Mouse (Mus musculus) limb, embryonic 12.5 days (tissue): ENCODE results near the gene Cd8a. TPM values are rescaled to one million over a fixed set of nuclear protein-coding genes. Genes with fewer than 3 reads are reported as not detected.

Experiments
- ATAC-seq: fragments of 200-750 bp; cut with Nextera tagmentation; 2 replicates; pipeline ENCODE4 v1.8.0; 2017; ENCODE audit warnings: low read depth, moderate TSS enrichment; ENCODE audit not compliant: insufficient number of reproducible peaks, insufficient read depth, low FRiP score, low TSS enrichment
- H3K27ac ChIP-seq: fragments of 300-500 bp; sonication (generic); 2 replicates; pipeline ENCODE4 v1.5.1; 2016; ENCODE audit warnings: mild to moderate bottlenecking, moderate library complexity
- H3K27me3 ChIP-seq: fragments of 300-500 bp; sonication (generic); 2 replicates; pipeline ENCODE4 v1.6.1; 2016; ENCODE audit warnings: mild to moderate bottlenecking, moderate library complexity
- H3K36me3 ChIP-seq: fragments of 300-500 bp; sonication (generic); 2 replicates; pipeline ENCODE4 v1.6.1; 2016; ENCODE audit warnings: mild to moderate bottlenecking, moderate library complexity
- H3K4me1 ChIP-seq: fragments of 300-500 bp; sonication (generic); replicated peaks from 2 replicates; pipeline ENCODE4 v1.6.1; 2016
- H3K4me2 ChIP-seq: fragments of 300-500 bp; sonication (generic); 2 replicates; pipeline ENCODE4 v1.6.1; 2016; ENCODE audit warnings: mild to moderate bottlenecking, moderate library complexity
- H3K4me3 ChIP-seq: fragments of 300-500 bp; sonication (generic); replicated peaks from 2 replicates; pipeline ENCODE4 v1.5.1; 2016; ENCODE audit warnings: mild to moderate bottlenecking
- H3K9ac ChIP-seq: fragments of 300-500 bp; sonication (generic); replicated peaks from 2 replicates; pipeline ENCODE4 v1.6.1; 2016; ENCODE audit warnings: mild to moderate bottlenecking, moderate library complexity
- H3K9me3 ChIP-seq: fragments of 300-500 bp; sonication (generic); 2 replicates; pipeline ENCODE4 v1.6.1; 2016; ENCODE audit warnings: mild to moderate bottlenecking, moderate library complexity
- WGBS: fragments of 180-500 bp; shearing (Covaris S2); methylation state at CpG from one replicate; pipeline ENCODE4 v1.1.7; 2016; 5-methylcytosine and 5-hydroxymethylcytosine counted together
- polyA plus RNA-seq: library from polyadenylated mRNA; unstranded; fragments of >200 nt; fragmentation: Nextera tagmentation; extraction: Ambion mirVana; gene quantifications from 2 replicates; pipeline ENCODE4 v1.2.1, GENCODE M21; 2016

Gene Cd8a
- polyA plus RNA-seq, 1 experiment from 2014 or later, result 0.06 TPM

DNA sequence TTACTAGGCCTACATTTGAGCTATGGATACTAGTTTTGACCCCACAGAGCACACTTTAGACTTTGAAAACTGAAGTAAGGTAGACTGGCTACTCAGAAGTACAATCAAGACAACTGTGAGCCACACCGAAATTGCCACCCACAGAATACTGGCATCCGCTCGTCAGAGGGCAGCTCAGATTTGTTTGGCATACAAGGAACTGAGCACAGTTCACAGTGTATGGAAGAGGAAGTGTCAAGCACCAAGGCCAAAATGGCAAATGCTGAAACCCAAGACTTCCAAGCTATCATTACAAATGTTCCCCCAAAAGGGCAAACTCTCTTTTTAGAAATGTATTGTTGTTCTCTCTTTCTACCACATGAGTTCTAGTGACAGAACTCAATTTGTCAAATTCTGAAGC lies 42.2 kb downstream of the Cd8a start:
- Histone ChIP-seq H3K4me1 (no peaks in the 10 kb centered on the region), H3K4me2 (no peak overlapping the region), H3K36me3 (peaks cover 37% of the 10 kb centered on the region), H3K9me3 (no peaks in the 10 kb centered on the region), H3K27ac (no peak overlapping the region), H3K4me3 (no peak overlapping the region), H3K27me3 (no peaks in the 10 kb centered on the region), H3K9ac (no peak overlapping the region)
- WGBS, result 92% methylated on average over 3 of the region's 3 CpGs
- ATAC-seq, result no peak

DNA sequence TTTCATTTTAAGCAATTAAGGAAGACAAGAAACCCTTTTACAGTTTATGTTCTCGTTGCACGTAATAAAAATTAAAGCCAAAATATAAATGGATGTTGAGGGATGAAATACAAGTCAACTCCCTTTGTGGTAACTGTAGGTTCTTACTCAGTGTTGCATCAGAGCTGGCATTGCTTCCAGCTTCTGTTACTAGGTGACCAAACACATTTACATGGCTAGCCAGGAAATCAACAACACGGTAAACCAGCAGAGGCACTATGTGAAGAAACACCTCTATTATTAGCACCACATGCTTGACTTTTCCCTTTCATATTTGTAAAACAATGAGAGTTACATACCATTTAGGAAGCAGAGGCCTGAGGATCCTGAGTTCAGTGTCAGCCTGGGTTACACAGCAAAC lies 45.6 kb downstream of the Cd8a start:
- WGBS, result 90% methylated on average over 3 of the region's 3 CpGs

DNA sequence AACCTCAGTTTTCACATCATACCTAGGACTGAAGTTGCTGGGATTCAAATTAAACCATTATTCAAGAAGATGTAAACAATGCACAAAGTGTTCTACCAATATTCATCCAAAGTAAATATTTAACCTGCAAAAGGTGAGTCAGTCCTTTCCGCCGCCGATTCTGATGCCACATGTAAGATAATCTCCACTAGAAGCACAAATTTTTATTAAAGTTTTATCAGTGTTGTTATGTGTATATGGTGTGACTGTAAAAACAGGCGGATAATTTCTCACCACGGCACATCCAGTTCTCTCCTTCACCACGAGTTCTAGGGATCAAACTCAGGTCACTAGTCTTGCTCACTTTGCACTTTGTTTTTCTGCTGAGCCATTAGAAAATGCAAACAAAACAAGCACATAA lies 47.6 kb downstream of the Cd8a start:
- Histone ChIP-seq H3K27ac (no peak overlapping the region), H3K4me2 (no peak overlapping the region), H3K27me3 (no peaks in the 10 kb centered on the region), H3K4me1 (no peaks in the 10 kb centered on the region), H3K9me3 (no peaks in the 10 kb centered on the region), H3K36me3 (peaks cover 13% of the 10 kb centered on the region; the same call in 1 of the 2 replicates), H3K4me3 (no peak overlapping the region), H3K9ac (no peak overlapping the region)
- whole genome bisulfite sequencing, result 91% methylated on average over 6 of the region's 6 CpGs
- no peak for ATAC-seq

More for the DNA sequence above, 45.6 kb downstream of the Cd8a start:
- Histone ChIP-seq H3K27ac (no peak overlapping the region), H3K27me3 (no peaks in the 10 kb centered on the region), H3K4me1 (no peaks in the 10 kb centered on the region), H3K9me3 (no peaks in the 10 kb centered on the region), H3K4me3 (no peak overlapping the region), H3K4me2 (no peak overlapping the region), H3K9ac (no peak overlapping the region), H3K36me3 (peaks cover 20% of the 10 kb centered on the region; the same call in 1 of the 2 replicates)
- no peak for ATAC-seq

DNA sequence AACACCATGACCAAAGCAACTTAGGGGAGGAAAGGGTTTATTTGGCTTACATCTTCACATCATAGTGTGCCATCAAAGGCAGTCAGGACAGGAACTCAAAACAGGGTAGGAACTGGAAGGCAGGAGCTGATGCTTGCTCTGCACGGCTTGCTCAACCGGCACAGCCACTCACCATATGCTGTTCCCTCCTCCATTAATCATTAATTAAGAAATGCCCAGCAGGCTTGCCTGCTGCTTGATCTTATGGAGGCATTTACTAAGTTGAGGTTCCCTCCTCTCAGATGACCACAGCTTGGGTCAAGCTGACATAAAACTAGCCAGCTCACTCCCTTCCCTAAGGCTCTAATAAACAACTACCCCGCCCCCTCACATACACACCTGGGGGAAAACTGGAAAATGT lies 48.9 kb downstream of the Cd8a start:
- no peaks in the 10 kb centered on the region for H3K27me3 ChIP-seq
- WGBS, result 75% methylated on average over 3 of the region's 3 CpGs
- H3K36me3 ChIP-seq, result peaks cover 22% of the 10 kb centered on the region
- no peak for ATAC-seq
- no peak overlapping the region for H3K27ac ChIP-seq
- no peak overlapping the region for H3K4me3 ChIP-seq
- no peak overlapping the region for H3K9ac ChIP-seq
- H3K9me3 ChIP-seq, result no peaks in the 10 kb centered on the region
- no peaks in the 10 kb centered on the region for H3K4me1 ChIP-seq
- H3K4me2 ChIP-seq, result no peak overlapping the region

DNA sequence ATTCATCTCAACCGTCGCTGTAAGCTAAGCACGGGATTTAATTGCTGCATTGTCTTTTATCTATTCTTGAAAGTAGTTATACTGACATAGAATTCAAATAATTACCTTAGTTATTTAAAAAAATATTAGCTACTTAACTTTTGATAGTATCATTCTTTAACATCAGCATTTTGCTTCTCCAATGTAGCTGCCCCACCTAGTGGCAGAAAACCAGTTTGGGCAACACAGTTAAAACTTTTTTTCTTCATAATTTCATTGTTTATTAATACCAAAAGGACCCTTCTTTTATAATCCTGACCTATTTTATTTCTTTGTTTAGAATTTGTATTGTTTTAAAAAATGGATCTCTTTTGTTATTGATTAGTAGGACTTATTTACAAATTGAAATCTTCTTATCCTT lies 49.9 kb downstream of the Cd8a start:
- no peak overlapping the region for H3K4me2 ChIP-seq
- H3K9ac ChIP-seq, result no peak overlapping the region
- no peaks in the 10 kb centered on the region for H3K9me3 ChIP-seq
- no peak for ATAC-seq
- no peaks in the 10 kb centered on the region for H3K27me3 ChIP-seq
- H3K4me1 ChIP-seq, result no peaks in the 10 kb centered on the region
- no peak overlapping the region for H3K27ac ChIP-seq
- no peak overlapping the region for H3K4me3 ChIP-seq
- WGBS, result 96% methylated on average over 3 of the region's 3 CpGs
- peaks cover 26% of the 10 kb centered on the region for H3K36me3 ChIP-seq

DNA sequence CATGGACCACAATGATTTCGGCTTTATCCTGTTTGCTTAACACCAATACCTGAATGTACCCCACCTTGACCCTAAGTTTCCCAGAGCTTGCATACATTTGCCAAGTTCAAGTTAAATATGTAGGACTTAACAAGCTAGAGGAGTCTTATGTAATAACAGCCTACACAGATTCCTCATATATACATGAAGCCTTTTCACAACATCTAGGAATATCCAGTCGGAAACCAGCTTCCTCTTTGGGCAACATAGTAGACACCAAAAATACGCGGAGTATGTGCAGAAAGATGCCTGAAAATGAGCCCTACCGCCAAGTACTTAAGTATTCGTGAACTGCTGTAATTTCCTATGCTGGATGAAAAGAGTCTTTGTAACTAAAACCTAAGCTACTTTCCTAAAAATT lies 52.5 kb downstream of the Cd8a start:
- WGBS, result 94% methylated on average over 6 of the region's 6 CpGs
- H3K36me3 ChIP-seq, result peaks cover 27% of the 10 kb centered on the region
- H3K9ac ChIP-seq, result no peak overlapping the region
- H3K4me3 ChIP-seq, result no peak overlapping the region
- no peaks in the 10 kb centered on the region for H3K9me3 ChIP-seq
- H3K27me3 ChIP-seq, result no peaks in the 10 kb centered on the region
- H3K4me1 ChIP-seq, result no peaks in the 10 kb centered on the region
- H3K27ac ChIP-seq, result no peak overlapping the region
- ATAC-seq, result no peak
- H3K4me2 ChIP-seq, result no peak overlapping the region

DNA sequence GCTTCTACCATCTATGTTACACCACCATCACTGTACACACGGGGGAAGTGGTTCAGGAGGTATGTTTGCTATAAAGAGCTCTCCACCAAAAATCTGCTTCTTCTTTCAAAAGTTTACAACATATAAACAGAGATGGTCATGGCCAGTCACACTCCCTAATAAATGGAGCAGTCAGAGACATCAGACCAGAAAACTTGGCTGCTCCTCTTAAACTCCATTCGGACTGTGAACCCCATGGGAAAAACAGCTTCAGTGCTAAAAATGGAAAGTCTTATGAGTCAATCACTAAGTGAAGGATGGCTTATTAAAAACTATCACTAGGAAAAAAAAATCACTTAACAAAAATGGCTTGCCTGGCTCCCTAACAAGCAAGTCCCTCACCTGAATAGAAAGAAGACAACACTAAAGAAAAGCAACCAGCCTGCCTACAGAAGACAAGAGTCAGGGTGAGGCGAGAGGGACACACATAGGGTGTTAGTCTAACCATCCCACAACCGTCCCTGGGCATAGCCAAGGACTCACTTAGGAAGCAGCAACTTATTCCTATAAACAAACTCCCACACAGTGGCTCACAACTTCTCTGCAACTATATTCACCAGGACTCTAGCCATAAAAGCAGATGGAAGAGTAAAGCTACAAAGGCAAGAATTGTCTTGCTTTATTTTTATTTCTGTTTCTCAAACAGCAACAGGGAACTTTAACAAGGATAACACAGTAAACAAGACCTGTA lies 54.9 kb downstream of the Cd8a start:
- Histone ChIP-seq H3K4me1 (peaks cover 11% of the 10 kb centered on the region), H3K4me3 (no peak overlapping the region), H3K9me3 (no peaks in the 10 kb centered on the region), H3K4me2 (no peak overlapping the region), H3K27me3 (no peaks in the 10 kb centered on the region), H3K27ac (no peak overlapping the region), H3K36me3 (peaks cover 27% of the 10 kb centered on the region), H3K9ac (no peak overlapping the region)
- WGBS, result 86% methylated on average over 4 of the region's 4 CpGs
- ATAC-seq, result no peak

Other genes with a start within 250 kb of the Cd8a start
- 5.6 and 6.0 TPM in 2 replicates for gene Thnsl2, start 229.0 kb upstream of the Cd8a start, polyA plus RNA-seq
- gene Fabp1, start 173.6 kb upstream of the Cd8a start, polyA plus RNA-seq, result not detected in 2 replicates
- gene Krcc1, start 101.8 kb upstream of the Cd8a start, polyA plus RNA-seq, result 38.3 and 39.3 TPM in 2 replicates
- 5.1 and 5.2 TPM in 2 replicates for gene Smyd1, start 51.2 kb upstream of the Cd8a start, polyA plus RNA-seq
- not detected in 2 replicates for gene Cd8b1, start 50.6 kb upstream of the Cd8a start, polyA plus RNA-seq
- gene Rmnd5a, start 67.2 kb downstream of the Cd8a start, polyA plus RNA-seq, result 18.7 and 21.1 TPM in 2 replicates
- 18.9 and 20.8 TPM in 2 replicates for gene Rnf103, start 120.5 kb downstream of the Cd8a start, polyA plus RNA-seq
- 50.1 and 51.2 TPM in 2 replicates for gene Chmp3, start 170.4 kb downstream of the Cd8a start, polyA plus RNA-seq